27 mouse cellular contexts compared by ENCODE assay signal in genomic region chr6:90933656-90934055, GRCm38 (mm10).
"Had no signal": no experiment of that assay in that cellular context is flagged by ENCODE, and none has a peak within 500 bp of the region (broad histone marks: within the 10 kb centered on the region; RNA-seq: fewer than 3 reads in every experiment).

No protein-coding gene starts in this region.

- H3K27ac ChIP-seq: limb, embryonic 10.5 days; limb, embryonic 12.5 days; limb, embryonic 13.5 days; limb, embryonic 15.5 days; liver, embryonic 12.5 days; liver, embryonic 13.5 days; liver, embryonic 14.5 days; liver, embryonic 15.5 days; lung, embryonic 15.5 days; macrophage; midbrain, embryonic 10.5 days; midbrain, embryonic 12.5 days; midbrain, embryonic 13.5 days; midbrain, embryonic 15.5 days had no signal

- H3K4me3 ChIP-seq: limb, embryonic 10.5 days; limb, embryonic 12.5 days; limb, embryonic 13.5 days; limb, embryonic 15.5 days; liver, embryonic 12.5 days; liver, embryonic 13.5 days; liver, embryonic 15.5 days; lung, embryonic 15.5 days; megakaryocyte, embryonic 14.5 days; midbrain, embryonic 10.5 days; midbrain, embryonic 12.5 days; midbrain, embryonic 13.5 days; midbrain, embryonic 15.5 days; myocyte had no signal

- DNase-seq: left cerebral cortex, postnatal 4 days; liver; liver, embryonic 13.5 days; liver, postnatal 0 days; lung, adult 18-20 months; lung, adult 2 months; lung, embryonic 14.5 days; lung, postnatal 10 days; lung, postnatal 14 days; lung, postnatal 36 days; lung, postnatal 4 days; midbrain, embryonic 14.5 days had no signal
